Mouse (Mus musculus) gastrocnemius, postnatal 36 days (tissue): ENCODE results near the gene Znhit2. TPM values are rescaled to one million over a fixed set of nuclear protein-coding genes. Genes with fewer than 3 reads are reported as not detected.
A peak's percentile ranks its signal among the peaks of the same experiment; 100 is the strongest.
"Not testable (repeated sequence)": the region's sequence is repeated elsewhere in the genome, so short reads cannot be mapped to it uniquely, and the experiment has no call there.

Experiments used
- DNase-seq, 2 experiments: peaks; one replicate each; pipeline ENCODE4 v3.0.0; 2022
- intact Hi-C: fragments of 180-260 bp; cut with DNase I; formaldehyde crosslinking; loops from one replicate; pipeline ENCODE4 v1.15.1; 2025
- long read RNA-seq, 2 experiments: library from polyadenylated mRNA; stranded (forward); transcript quantifications; one replicate each; pipeline ENCODE4 v2.0.0; 2021
- total RNA-seq, 2 experiments: library from RNA; stranded (reverse); gene quantifications; 2 replicates each; pipeline ENCODE4 v1.2.3; 2021

The Znhit2 gene
- 1 to 10 TPM; 7.6 to 9.0 TPM for total RNA-seq
- long read RNA-seq, experiment 1, transcript Znhit2-201 (1 exons, 1,281 nt) = major isoform, 17 of 17 reads
- long read RNA-seq, experiment 1, partial matches to known transcripts = 0 of 17 reads
- long read RNA-seq, experiment 1, other reads (novel, unspliced or antisense) = 0 of 17 reads
- long read RNA-seq, experiment 2, transcript Znhit2-201 (1 exons, 1,281 nt) = major isoform, 20 of 20 reads
- long read RNA-seq, experiment 2, partial matches to known transcripts = 0 of 20 reads
- long read RNA-seq, experiment 2, other reads (novel, unspliced or antisense) = 0 of 20 reads

DNA sequence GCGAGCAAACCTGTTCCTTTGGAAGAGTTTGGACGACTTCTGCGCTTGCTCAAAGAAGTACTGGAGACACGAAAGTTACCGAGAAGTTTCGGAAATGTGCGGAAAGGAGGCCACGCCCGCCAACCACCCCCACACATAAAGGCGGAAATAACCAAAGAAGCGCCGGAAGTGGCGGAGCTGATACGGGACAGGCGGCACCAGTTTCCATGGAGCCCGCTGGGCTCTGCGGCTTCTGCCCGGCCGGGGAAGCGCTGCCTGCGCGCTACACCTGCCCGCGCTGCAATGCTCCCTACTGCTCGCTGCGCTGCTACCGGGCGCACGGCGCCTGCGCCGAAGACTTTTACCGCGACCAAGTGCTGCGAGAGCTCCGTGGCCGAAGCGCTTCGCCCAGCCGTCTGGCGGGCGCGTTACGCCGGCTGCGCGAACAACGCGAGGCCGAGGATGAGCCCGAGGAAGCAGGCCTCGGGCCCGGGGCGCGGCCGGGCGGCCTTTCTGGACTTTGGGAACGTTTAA is at the start of gene Znhit2:
TSS of gene Znhit2 (plus strand) at position 172 of the 513 bp plus-strand sequence.
- peak; percentile 88 to 90 for DNase-seq
- intact Hi-C loops = no loop called here

DNA sequence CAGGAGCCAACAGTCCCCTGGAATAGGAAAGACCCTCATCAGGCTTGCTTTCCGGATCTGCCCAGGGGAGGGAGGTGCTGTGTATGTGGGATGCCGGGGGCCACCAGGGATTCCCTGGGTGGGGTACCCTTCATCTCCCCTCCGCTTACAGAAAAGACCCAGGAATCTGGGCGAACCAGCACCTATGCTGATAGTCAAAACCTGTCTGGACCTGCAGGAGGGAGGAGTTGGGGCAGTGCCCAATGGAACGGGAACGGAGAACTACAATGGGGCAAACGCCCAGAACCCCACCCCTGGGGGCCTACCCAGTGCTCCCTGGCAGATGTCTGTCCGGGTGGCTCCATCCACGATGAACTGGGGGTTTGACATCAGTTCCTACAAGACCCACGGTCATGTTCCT is 47.3 kb upstream of the Znhit2 start:
- intact Hi-C loops = no loop called here
- no peak for DNase-seq

DNA sequence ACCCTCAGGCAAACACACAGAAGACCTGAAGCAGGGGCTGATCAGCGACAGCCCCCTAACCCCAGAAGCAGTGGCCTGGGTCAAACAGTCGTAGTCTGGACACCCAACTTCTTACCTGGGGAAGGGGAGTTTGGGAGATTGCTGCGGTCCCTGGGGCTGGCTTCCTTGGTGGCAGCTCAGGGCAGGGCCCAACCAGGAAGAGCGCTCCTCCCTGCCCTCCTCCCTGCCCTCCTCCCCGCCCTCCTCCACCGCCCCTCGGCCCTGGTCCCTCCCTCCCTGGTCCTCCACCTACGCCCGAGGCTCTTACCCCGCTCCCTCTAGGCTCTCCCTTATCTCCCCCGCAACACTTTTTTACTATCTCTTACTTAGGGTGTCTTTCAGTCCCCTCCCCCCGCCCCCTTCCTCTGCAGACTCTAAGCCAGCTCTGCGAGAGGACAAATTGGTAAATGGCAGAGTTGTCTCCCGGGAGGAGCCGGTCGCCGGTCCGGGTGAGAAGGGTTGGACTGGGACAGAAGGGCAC is 45.9 kb upstream of the Znhit2 start:
- DNase-seq = peak; percentile 44 to 50
- intact Hi-C loops = loop anchor here (5.0 kb wide), 1 partner anchor 93 kb away; the partner anchor contains the start of gene Cdc42ep2

DNA sequence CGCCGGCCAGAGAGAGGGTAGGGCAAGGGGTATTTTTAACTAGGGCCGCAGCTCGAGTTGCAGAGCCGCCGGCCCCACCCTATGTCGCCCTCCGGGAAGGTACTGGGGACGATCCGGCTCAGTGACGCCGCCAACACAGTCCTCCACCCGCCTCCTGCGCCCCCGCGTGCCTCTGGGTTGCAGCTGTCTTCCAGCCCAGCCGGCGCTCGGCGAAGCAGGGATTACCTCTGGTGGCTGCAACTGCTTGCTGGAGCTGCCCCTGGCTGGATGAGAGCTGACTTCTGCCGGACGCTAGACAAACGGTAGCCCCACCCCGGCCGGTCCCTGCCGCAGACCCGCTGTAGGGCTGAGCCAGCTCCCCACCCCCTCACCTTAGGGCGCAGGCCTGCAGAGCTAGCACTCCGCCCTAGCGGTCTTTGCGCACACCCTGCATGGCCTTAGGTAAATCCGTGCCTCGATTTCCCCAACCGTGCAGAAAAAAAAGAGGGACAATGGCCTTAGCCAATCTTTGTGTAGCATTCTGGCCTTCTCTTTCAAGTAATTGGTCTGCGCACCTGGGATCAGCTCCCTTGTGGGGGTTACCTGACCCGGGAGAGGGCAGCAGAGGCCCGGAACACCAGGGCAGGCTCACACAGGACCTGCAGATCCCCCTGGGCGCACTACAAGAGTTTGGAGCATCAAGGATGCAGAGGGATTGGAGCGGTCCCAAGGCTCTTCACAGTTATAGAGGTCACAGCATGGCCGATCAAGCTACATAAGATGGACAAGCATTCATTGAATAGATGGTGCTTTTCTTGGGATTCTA is 45.3 kb upstream of the Znhit2 start, which contains the start of gene Capn1:
TSS of gene Capn1 (minus strand) at position 387 of the 805 bp plus-strand sequence.
- intact Hi-C loops = loop anchor here (5.0 kb wide), 1 partner anchor 93 kb away; the partner anchor contains the start of gene Cdc42ep2
- peak; percentile 76 to 80 for DNase-seq

DNA sequence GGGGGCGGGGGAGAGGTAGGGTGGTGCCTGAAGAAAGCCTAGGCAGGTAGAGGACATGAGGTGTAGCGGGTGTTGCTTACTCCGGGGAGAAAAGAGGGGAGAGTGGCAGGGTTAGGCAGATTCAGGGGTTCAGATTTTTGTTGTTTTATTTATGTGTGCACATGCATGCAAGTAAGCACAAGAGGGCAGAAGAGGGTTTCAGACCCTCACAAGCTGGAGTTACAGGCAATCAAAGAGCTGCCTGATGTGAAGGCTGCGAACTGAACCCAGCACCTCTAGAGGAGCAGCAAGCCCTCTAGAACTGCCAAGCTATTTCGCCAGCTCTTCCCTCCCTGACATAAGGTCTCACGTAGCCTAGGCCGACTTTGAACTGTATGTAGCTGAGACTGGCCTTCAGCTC is 44.5 kb upstream of the Znhit2 start:
- DNase-seq = no peak
- intact Hi-C loops = loop anchor here (5.0 kb wide), 1 partner anchor 94 kb away; the partner anchor contains the start of gene Cdc42ep2

DNA sequence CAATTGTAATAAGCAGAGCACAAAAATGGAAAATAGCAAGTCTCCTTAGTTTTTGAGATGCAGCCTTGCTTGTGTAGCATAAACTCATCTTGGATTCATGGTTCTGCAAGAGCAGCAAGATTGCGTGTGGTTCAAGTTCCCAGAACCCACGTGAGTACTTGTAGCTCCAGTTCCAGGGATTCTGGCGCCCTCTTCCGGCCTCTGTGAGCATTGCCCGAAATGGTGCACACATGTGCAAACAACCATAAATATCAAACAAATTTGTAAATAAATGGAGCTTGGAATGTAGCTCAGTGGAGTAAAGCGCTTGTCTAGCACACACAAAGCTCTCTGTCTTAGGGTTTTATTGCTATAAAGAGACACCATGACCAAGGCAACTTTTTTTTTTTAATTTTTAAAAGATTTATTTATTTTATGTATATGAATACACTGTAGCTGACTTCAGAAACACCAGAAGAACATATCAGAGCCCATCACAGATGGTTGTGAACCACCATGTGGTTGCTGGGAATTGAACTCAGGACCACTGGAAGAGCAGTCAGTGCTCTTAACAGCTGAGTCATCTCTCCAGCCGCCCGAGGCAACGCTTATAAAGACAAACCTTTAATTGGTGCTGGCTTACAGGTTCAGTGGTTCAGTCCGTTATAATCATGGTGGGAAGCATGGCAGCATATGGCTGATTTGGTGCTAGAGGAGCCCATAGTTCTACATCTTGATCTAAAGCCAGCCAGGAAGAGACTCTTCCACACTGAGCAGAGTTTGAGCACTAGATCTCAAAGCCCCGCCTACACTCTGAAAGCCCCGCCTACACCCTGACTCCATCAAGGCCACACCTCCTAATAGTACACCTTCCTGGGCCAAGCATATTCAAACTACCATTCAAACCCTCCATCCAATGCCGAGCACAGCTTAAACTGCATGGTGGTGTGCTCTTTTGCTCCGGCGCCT is 42.6 kb upstream of the Znhit2 start:
- intact Hi-C loops = loop anchor here (1.0 to 5.0 kb wide), 2 partner anchors 52 to 96 kb away; partner anchors contain the start of gene Cdc42ep2
- DNase-seq = peak; percentile 86 to 91

DNA sequence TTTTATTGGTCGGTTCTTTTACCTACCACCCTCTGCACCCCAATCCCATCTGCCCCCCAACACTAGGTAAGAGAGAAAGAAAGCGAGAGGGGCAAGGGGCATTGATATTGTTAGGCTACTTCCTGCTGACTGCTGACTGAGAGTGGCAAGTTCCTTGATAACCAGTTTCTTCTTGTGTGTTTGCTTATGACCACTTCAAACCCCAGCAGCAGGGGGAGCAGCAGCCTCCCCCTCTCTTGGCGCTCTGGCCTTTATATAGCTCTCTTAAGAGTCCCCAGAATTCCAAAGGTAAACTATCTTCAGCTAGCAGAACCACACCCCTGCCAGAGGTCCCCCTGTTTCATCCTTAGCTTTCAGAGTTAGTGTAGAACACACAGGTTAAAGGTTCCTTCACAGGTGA is 40.7 kb upstream of the Znhit2 start:
- DNase-seq = no peak

DNA sequence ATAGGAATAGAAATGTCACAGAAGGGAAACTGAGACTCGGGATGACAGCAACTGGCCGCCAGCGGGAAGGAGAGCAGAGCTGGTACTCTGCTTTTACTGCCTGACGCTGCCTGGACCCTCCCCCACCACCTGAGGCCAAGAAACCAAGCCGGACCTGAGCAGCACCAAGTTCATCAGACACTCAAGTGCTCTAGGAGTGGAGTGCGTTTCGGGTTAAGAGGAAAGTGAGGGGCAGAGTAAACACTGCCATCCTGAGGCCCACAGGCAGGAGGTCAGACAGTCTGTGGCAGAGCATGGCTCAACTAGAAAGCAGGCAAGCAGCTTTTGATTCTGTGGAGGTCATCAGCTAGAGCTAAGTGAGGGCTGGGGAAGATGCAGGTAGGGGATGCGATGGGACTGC is 37.9 kb upstream of the Znhit2 start:
- intact Hi-C loops = no loop called here

More for the DNA sequence above, 40.7 kb upstream of the Znhit2 start:
- intact Hi-C loops = no loop called here

DNA sequence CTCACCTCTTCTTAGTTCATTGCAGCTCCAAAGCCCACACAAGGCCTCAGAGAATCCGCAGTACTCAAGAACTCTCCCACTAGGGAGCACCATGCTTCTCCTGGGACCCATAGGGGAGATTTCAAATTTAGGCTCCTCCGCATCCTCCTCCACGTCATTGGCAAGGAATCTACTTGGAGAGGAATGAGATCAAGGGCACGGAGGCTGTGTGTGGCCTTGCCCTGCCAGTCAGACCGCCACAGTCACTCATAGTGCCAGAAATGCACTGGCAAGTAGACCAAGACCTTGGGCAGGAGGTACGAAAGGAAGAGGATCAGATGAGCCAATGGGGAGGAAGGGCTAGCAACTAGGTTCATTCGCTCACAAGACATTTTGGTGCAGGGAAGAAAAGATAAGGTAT is 37.1 kb upstream of the Znhit2 start:
- intact Hi-C loops = no loop called here

More for the DNA sequence above, 37.9 kb upstream of the Znhit2 start:
- no peak for DNase-seq

DNA sequence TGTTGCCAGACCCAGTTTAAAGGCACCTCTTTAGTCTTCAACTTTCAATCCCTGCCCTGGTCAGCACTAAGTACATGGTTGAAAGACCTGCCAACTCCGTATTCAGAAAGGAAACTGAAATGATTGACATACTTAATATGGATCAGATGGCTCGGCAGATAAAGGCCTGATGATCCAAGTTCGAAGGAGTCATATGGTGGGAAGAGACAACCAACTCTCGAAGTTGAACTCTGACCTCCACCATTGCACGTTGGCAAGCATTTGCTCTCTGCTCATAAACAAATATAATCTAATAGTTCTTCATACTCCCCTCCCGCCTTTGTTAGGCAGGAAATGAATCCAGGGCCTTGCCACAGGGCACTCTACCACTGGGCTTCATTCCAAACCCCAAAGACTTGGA is 32.0 kb upstream of the Znhit2 start:
- DNase-seq = no peak
- intact Hi-C loops = no loop called here

More for the DNA sequence above, 37.1 kb upstream of the Znhit2 start:
- DNase-seq = no peak

DNA sequence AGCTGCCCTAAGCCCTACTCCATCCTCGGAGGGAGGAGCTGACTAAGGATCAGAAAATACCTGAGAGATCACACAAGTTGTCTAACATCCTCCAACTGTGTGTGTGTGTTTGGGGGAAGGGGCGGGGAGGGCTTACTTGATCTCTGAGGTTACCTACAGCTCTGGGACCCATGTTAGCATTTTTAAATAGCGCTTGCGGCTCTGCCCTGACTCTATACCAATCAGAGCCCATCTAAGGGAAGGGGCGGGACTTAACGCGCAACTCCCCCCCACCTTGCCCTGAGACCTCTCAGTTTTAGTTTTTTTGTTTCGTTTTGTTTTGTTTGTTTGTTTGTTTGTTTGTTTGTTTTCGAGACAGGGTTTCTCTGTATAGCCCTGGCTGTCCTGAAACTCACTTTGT is 31.6 kb upstream of the Znhit2 start:
- intact Hi-C loops = no loop called here
- DNase-seq = no peak

DNA sequence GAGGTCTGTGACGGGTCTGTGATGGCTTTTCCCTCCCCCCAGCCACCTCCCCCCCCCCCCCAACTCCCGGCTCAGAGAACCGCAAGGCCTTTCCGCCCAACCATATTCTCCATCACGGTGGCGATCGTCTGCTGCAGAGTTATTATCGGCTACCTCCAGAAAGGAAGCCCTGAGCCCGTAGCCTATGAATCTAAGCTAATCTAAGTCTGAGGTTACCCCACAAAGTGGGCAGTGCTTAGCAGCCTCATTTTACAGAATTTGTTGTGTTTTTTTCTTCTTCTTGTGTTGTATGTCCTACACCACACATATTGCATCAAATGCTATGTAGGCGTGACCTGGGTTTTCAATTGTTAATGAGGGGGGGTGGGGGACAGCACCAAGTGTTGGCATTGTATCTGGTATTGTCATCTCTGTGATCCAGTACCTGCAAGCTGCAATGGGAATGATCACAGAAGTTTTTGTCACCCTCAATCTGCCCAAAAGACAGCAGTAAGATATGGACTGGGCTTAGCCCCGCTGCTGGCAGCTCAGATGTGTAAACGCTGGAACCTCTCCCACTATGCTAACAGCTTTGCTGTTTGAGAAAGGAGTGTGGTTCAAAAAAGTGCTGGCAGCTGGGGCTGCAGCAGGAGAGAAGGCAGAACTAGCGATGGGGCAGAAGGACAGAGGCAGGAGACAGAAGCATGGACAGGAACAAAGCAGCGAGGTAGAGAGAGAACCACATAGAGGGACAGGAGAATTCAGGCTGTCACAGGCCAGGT is 30.3 kb upstream of the Znhit2 start:
- intact Hi-C loops = no loop called here
- no peak for DNase-seq

DNA sequence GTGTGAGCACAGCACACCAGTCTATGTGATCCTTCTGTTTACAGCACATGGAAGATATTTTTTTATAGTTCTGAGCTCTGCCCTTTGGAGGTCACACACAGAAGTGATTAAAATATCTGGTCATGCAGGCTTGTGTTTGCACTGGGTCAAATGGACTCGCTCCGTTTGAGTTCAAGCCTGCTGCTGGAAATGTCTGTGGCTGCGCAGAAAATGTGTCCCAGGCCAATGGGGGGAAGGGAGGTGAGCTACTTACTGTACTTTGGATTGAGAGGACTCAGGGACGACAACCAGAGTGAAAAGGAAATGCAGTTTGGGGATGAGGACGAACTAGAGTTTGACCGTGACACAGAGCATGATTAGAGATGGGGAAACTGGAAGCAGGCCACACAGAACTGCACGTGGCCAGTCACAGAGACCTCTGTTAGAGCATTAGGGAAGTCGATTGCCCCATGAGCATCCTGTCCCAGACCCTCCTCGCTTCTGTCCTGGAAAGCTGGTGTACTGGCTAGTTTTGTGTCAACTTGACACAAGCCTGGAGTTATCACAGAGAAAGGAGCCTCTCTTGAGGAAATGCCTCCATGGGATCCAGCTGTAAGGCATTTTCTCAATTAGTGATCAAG is 24.9 kb upstream of the Znhit2 start:
- no peak for DNase-seq
- intact Hi-C loops = no loop called here

DNA sequence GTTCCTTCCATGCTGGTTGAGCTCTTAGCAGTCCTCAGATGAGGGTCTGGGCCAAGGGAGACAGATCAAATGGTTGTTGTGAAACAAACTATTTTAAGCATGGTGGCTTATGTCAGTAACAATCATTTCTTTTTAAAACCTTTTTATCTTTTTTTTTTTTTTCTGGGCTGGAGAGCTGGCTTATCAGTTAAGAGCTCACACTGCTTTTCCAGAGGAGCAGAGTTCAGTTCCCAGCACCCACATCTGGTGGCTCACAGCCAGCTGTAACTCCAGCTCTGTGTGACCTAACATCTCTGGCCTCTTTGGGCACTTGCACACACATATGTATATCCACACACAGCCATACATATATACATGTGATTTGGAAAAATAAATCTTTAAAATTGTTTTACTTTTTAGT is 23.3 kb upstream of the Znhit2 start:
- intact Hi-C loops = no loop called here
- no peak for DNase-seq

DNA sequence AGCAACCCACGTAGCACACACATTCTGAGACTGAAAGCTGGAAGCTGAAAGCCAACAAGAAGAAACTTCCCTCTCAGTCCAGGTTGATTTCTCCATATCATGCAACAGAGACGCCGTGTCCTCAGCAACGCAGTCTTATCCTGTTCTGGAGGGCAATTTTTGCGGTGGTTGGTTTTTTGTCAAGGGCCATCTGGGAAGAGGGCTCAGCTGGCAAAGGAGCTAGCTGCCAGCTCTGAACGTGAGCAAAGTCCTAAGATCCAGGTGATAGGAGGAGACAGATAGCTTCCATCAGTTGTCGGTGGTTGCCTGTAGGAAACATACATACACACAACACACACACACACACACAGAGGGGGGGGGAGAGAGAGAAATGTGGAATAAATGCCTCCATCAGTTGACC is 22.7 kb upstream of the Znhit2 start:
- intact Hi-C loops = no loop called here

DNA sequence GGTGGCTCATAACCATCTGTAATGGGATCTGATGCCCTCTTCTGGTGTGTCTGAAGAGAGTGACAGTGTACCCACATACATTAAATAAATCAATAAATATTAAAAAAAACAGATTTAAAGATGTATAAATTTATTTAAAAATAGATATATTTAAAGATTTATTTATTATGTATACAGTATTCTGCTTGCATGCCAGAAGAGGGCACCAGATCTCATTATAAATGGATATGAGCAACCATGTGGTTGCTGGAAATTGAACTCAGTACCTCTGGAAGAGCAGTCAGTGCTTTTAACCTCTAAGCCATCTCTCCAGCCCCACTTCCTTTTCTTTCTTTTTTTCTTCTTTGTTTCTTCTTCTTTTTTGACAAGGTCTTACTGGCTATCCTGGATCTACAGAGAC is 21.0 kb upstream of the Znhit2 start:
- intact Hi-C loops = no loop called here
- no peak for DNase-seq

More for the DNA sequence above, 22.7 kb upstream of the Znhit2 start:
- no peak for DNase-seq

DNA sequence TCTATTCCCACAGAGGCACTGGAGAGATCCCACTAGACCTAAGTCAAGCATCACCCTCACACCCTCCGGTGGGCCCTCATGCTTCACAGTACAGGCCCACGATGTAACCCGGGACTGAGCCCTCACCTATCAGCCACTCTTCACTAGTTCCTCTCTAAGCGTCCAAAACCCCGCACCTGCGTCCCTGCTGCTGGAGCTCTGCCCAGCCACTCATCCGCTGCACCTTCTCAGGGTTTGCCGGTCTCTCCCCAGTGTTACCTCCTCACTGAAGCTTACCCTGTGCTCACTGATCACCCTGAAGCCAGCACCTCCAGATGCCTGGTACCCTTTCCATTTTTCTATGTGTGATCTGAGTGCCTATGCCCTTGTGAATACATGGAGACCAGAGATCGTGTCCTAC is 18.7 kb upstream of the Znhit2 start:
- intact Hi-C loops = no loop called here
- no peak for DNase-seq

DNA sequence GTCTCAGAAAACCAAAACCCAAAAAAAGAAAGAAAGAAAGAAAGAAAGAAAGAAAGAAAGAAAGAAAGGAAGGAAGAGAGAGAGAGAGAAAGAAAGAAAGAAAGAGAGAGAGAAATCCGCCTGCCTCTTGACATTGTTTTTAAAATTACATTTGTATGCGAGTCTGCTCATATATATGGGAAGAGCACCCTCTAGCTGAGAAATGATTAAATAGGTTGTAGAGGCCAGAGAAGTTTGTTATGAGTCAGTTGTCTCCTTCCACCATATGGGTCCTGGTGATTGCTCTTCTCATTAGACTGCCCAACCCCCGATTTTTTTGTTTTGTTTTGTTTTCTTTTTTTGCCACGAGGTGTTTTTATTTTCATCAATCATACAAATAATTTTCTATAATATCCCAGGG is 16.9 kb upstream of the Znhit2 start:
- DNase-seq, intact Hi-C loops: not testable (repeated sequence)
